21 mouse cellular contexts compared by ENCODE assay signal in genomic region chr8:106133946-106134345, GRCm38 (mm10). TPM values are rescaled to one million over a fixed set of nuclear protein-coding genes. Genes with fewer than 3 reads are reported as not detected.
DNase-seq lines count a peak whose midpoint lies in the region; ATAC-seq and TF ChIP-seq lines count a peak whose summit lies in the region.
"Had no signal": no experiment of that assay in that cellular context is flagged by ENCODE, and none has a peak within 500 bp of the region (broad histone marks: within the 10 kb centered on the region; RNA-seq: fewer than 3 reads in every experiment).

No protein-coding gene starts in this region.

- H3K4me1 ChIP-seq in heart, embryonic 11.5 days (ENCODE audit: control insufficient read depth, insufficient read depth, low read length): peaks cover 15% of the 10 kb centered on the region
- H3K4me1 ChIP-seq in liver, postnatal 0 days (ENCODE audit: insufficient read depth): peaks cover 14% of the 10 kb centered on the region
- peaks cover 54% of the 10 kb centered on the region for H3K4me1 ChIP-seq in liver, embryonic 12.5 days
- H3K4me1 ChIP-seq in stomach, embryonic 16.5 days (ENCODE audit: control insufficient read depth, insufficient read depth, low read length): peaks cover 18% of the 10 kb centered on the region

- no peak overlapping the region for H3K4me2 ChIP-seq in heart, embryonic 11.5 days
- peak overlapping the region; percentile 49; the same call in 1 of the 2 replicates for H3K4me2 ChIP-seq in liver, postnatal 0 days (ENCODE audit: low read depth, low read length)
- no peak overlapping the region for H3K4me2 ChIP-seq in liver, embryonic 12.5 days
- peak overlapping the region; percentile 44 for H3K4me2 ChIP-seq in stomach, embryonic 16.5 days (ENCODE audit: low read depth, low read length)
- H3K4me2 ChIP-seq: forebrain, embryonic 12.5 days; heart, embryonic 15.5 days; neural tube, embryonic 15.5 days had no signal

- ATAC-seq in heart, embryonic 11.5 days (replicated peaks; ENCODE audit: insufficient number of reproducible peaks, low FRiP score, low TSS enrichment): no peak
- no peak for ATAC-seq in liver, postnatal 0 days
- ATAC-seq in liver, embryonic 12.5 days: no peak
- no peak for ATAC-seq in stomach, embryonic 16.5 days (ENCODE audit: insufficient read depth, low FRiP score)
- ATAC-seq: hindbrain, embryonic 16.5 days; midbrain, embryonic 16.5 days had no signal

- no peaks in the 10 kb centered on the region for H3K9me3 ChIP-seq in heart, embryonic 11.5 days (replicated peaks; ENCODE audit: control insufficient read depth, low read length)
- H3K9me3 ChIP-seq in liver, postnatal 0 days (ENCODE audit: low read length): no peaks in the 10 kb centered on the region
- H3K9me3 ChIP-seq in liver, embryonic 12.5 days (replicated peaks): no peaks in the 10 kb centered on the region
- no peaks in the 10 kb centered on the region for H3K9me3 ChIP-seq in stomach, embryonic 16.5 days (replicated peaks; ENCODE audit: control insufficient read depth, low read length)
- H3K9me3 ChIP-seq: forebrain, embryonic 12.5 days; heart, embryonic 15.5 days; neural tube, embryonic 15.5 days had no signal

- DNase-seq in heart, adult 11 months: peak; percentile 80
- DNase-seq in liver, postnatal 0 days: no peak
- DNase-seq in induced T-regulatory cell, adult 2 months (ENCODE audit: low read depth): peak; percentile 31
- no peak for DNase-seq in right cerebral cortex, postnatal 4 days
- DNase-seq: adrenal gland, postnatal 36 days; cerebellum, adult 11-12 months; cerebellum, postnatal 14 days; embryo, embryonic 11 days; gastrocnemius, adult 2 months; heart, postnatal 4 days; liver; lung, postnatal 36 days; thymus, postnatal 25 days had no signal

- H3K36me3 ChIP-seq in heart, embryonic 11.5 days (ENCODE audit: control insufficient read depth, insufficient read depth, low read length): peaks cover 12% of the 10 kb centered on the region
- peaks cover 41% of the 10 kb centered on the region for H3K36me3 ChIP-seq in liver, postnatal 0 days (replicated peaks; ENCODE audit: insufficient read depth, low read length)
- H3K36me3 ChIP-seq in liver, embryonic 12.5 days: peaks cover 43% of the 10 kb centered on the region
- H3K36me3 ChIP-seq in stomach, embryonic 16.5 days (ENCODE audit: control insufficient read depth, insufficient read depth, low read length): peaks cover 16% of the 10 kb centered on the region

- no peak for TF ChIP-seq CTCF in liver, postnatal 0 days (IDR thresholded peaks at IDR 0.05; ENCODE audit: low read depth)

- WGBS in heart, embryonic 11.5 days (ENCODE audit: insufficient replicate concordance): 65% methylated on average over 6 of the region's 6 CpGs
- 74% methylated on average over 6 of the region's 6 CpGs for WGBS in liver, postnatal 0 days (ENCODE audit: insufficient replicate concordance)
- WGBS in liver, embryonic 12.5 days (ENCODE audit: insufficient replicate concordance): 62% methylated on average over 6 of the region's 6 CpGs
- WGBS in stomach, embryonic 16.5 days: 69% methylated on average over 6 of the region's 6 CpGs

- H3K27ac ChIP-seq in heart, embryonic 11.5 days (ENCODE audit: low read depth, low read length): no peak overlapping the region
- H3K27ac ChIP-seq in liver, postnatal 0 days (ENCODE audit: low read depth): peak overlapping the region; percentile 86
- H3K27ac ChIP-seq in liver, embryonic 12.5 days: no peak overlapping the region
- peak overlapping the region; percentile 96 for H3K27ac ChIP-seq in stomach, embryonic 16.5 days (ENCODE audit: low read length)
- H3K27ac ChIP-seq: forebrain, embryonic 12.5 days; gastrocnemius, adult 2 months; heart, embryonic 15.5 days; neural tube, embryonic 15.5 days had no signal

- TF ChIP-seq EP300 in liver, postnatal 0 days (IDR thresholded peaks at IDR 0.05; ENCODE audit: low read depth): no peak

- no peak overlapping the region for H3K4me3 ChIP-seq in heart, embryonic 11.5 days (ENCODE audit: low read depth, low read length)
- H3K4me3 ChIP-seq in liver, postnatal 0 days (ENCODE audit: low read depth, low read length): no peak overlapping the region; the same call in 1 of the 2 replicates
- H3K4me3 ChIP-seq in liver, embryonic 12.5 days: no peak overlapping the region
- H3K4me3 ChIP-seq in stomach, embryonic 16.5 days (replicated peaks; ENCODE audit: low read length): peak overlapping the region; percentile 28
- H3K4me3 ChIP-seq: forebrain, embryonic 12.5 days; gastrocnemius, adult 2 months; heart, embryonic 15.5 days; neural tube, embryonic 15.5 days had no signal

- H3K27me3 ChIP-seq in heart, embryonic 11.5 days (ENCODE audit: control insufficient read depth, insufficient read depth, low read length): peaks cover 39% of the 10 kb centered on the region
- peaks cover 41% of the 10 kb centered on the region for H3K27me3 ChIP-seq in liver, postnatal 0 days (ENCODE audit: insufficient read depth, low read length)
- peaks cover 62% of the 10 kb centered on the region for H3K27me3 ChIP-seq in liver, embryonic 12.5 days (replicated peaks)
- peaks cover 20% of the 10 kb centered on the region for H3K27me3 ChIP-seq in stomach, embryonic 16.5 days (ENCODE audit: control insufficient read depth, insufficient read depth, low read length)

- H3K9ac ChIP-seq in heart, embryonic 11.5 days (ENCODE audit: low read depth, low read length): no peak overlapping the region
- H3K9ac ChIP-seq in liver, postnatal 0 days (replicated peaks): no peak overlapping the region
- H3K9ac ChIP-seq in liver, embryonic 12.5 days: no peak overlapping the region
- H3K9ac ChIP-seq in stomach, embryonic 16.5 days (ENCODE audit: low read length): peak overlapping the region; percentile 9; the same call in 1 of the 2 replicates
- H3K9ac ChIP-seq: forebrain, embryonic 12.5 days; heart, embryonic 15.5 days; neural tube, embryonic 15.5 days had no signal

RNA-seq across cellular contexts. Expression of gene Esrp2, which starts 2.8 kb away (rescaled TPM):
- 1.3 and 1.4 TPM in 2 replicates for polyA plus RNA-seq in heart, embryonic 11.5 days (2014; fragmentation: Nextera tagmentation; extraction: Ambion mirVana)
- 24.0 and 26.7 TPM in 2 replicates for polyA plus RNA-seq in liver, postnatal 0 days (2015; fragmentation: Nextera tagmentation; extraction: Ambion mirVana)
- 6.6 and 7.9 TPM in 2 replicates for polyA plus RNA-seq in liver, embryonic 12.5 days (2016; fragmentation: Nextera tagmentation; extraction: Ambion mirVana)
- 62.6 and 82.5 TPM in 2 replicates for polyA plus RNA-seq in stomach, embryonic 16.5 days (2015; fragmentation: Nextera tagmentation; extraction: Ambion mirVana)

RNA-seq across cellular contexts. Expression of gene Pla2g15, which starts 16.3 kb away (rescaled TPM):
- polyA plus RNA-seq in heart, embryonic 11.5 days (2014; fragmentation: Nextera tagmentation; extraction: Ambion mirVana): 3.0 and 7.2 TPM in 2 replicates
- 7.2 and 7.7 TPM in 2 replicates for polyA plus RNA-seq in liver, postnatal 0 days (2015; fragmentation: Nextera tagmentation; extraction: Ambion mirVana)
- polyA plus RNA-seq in liver, embryonic 12.5 days (2016; fragmentation: Nextera tagmentation; extraction: Ambion mirVana): 9.8 TPM in 2 replicates
- 13.7 and 14.9 TPM in 2 replicates for polyA plus RNA-seq in stomach, embryonic 16.5 days (2015; fragmentation: Nextera tagmentation; extraction: Ambion mirVana)

RNA-seq across cellular contexts. Expression of gene Slc7a6, which starts 34.7 kb away (rescaled TPM):
- 64.5 and 67.4 TPM in 2 replicates for polyA plus RNA-seq in heart, embryonic 11.5 days (2014; fragmentation: Nextera tagmentation; extraction: Ambion mirVana)
- 2.6 and 3.2 TPM in 2 replicates for polyA plus RNA-seq in liver, postnatal 0 days (2015; fragmentation: Nextera tagmentation; extraction: Ambion mirVana)
- polyA plus RNA-seq in liver, embryonic 12.5 days (2016; fragmentation: Nextera tagmentation; extraction: Ambion mirVana): 17.4 and 22.2 TPM in 2 replicates
- polyA plus RNA-seq in stomach, embryonic 16.5 days (2015; fragmentation: Nextera tagmentation; extraction: Ambion mirVana): 28.7 and 33.2 TPM in 2 replicates

Comparison
In these comparisons a context has a peak if more than half of its experiments do, and no peak if none do; other contexts are left out.
1. H3K27ac ChIP-seq: peak in liver, postnatal 0 days (single experiment) and stomach, embryonic 16.5 days (single experiment); none in heart, embryonic 11.5 days (single experiment) and liver, embryonic 12.5 days (single experiment).
2. H3K4me2 ChIP-seq: peak in liver, postnatal 0 days (single experiment) and stomach, embryonic 16.5 days (single experiment); none in heart, embryonic 11.5 days (single experiment) and liver, embryonic 12.5 days (single experiment).
3. DNase-seq: peak in heart, adult 11 months (single experiment) and induced T-regulatory cell, adult 2 months (single experiment); none in liver, postnatal 0 days (single experiment) and right cerebral cortex, postnatal 4 days (single experiment).